Mouse (Mus musculus) lung, postnatal 0 days (tissue): ENCODE data around the gene St6galnac5.

Experiments
- CTCF ChIP-seq: IDR thresholded peaks from 2 replicates; pipeline ENCODE4 v1.5.1; 2016; ENCODE audit warnings: antibody characterized with exemption, mild to moderate bottlenecking
- EP300 ChIP-seq: IDR thresholded peaks from 2 replicates; pipeline ENCODE4 v1.6.1; 2016; ENCODE audit warnings: antibody characterized with exemption, mild to moderate bottlenecking, control low read depth

DNA sequence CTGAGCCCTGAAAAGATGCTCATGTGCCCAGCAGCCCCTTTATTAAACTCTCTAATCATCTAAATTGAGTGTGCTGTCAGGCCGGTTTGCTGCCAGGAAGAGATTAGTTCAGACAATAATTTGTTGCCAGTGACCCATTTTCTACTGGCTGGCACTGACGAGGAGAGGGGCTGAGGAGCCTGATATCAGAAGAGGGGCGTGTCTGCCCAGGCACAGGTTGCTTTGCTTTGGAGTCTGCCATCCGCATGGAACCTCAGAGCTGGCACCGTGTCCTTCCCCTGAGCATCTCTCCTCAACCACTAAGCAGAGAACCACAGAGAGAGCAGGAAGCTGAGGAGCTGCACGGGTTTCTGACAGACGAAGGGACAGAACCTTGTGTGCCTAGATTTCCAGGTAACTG lies 93.9 kb downstream of the St6galnac5 start:
- TF ChIP-seq CTCF (no peak), EP300 (no peak)
